Mouse (Mus musculus): ENCODE results near the gene Tril. TPM values are rescaled to one million over a fixed set of nuclear protein-coding genes. Genes with fewer than 3 reads are reported as not detected.

Gene Tril
- polyA plus RNA-seq, 1 experiment, result not detected

DNA sequence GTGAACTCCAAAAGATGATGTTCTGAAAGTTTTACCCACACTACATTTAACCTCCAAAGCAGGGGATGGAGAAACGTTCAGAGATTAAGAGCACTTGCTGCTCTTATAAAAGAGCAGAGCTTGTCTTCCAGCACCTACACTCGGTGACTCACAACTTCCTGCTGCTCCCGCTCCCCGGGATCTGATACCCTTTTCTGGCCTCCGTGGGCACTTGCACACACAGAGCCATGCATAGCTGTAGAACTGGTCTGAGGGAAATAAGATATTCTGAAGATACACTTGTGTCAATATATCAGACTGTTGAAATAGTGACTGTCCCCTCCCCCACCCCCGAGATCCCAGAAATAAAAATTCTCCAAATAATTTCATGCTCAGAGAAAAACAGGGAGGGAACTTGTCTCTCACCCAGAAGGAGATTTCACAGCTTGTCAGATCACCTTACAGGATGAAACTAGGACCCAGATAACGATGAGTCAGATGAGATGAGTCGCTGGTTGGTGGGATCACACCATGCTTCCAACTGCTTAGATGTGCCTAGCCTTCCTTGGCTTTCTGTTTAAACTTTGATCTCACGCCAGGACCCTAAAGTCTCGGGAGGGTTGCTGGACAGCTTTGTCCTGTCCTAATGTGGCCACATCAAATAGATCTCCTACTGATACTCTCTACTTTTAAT is 54.3 kb downstream of the Tril start:
- TF ChIP-seq POLR2A (IDR thresholded peaks at IDR 0.05; ENCODE audit: borderline replicate concordance, low read depth, low read length), result no peak
- TF ChIP-seq CTCF (IDR thresholded peaks at IDR 0.05; ENCODE audit: low read depth, low read length), result no peak
- peaks cover 15% of the 10 kb centered on the region for H3K4me1 ChIP-seq (ENCODE audit: control insufficient read depth, insufficient read depth, low read length)
- H3K4me3 ChIP-seq (ENCODE audit: insufficient read depth, low read length), result no peak overlapping the region
- no peak overlapping the region for H3K27ac ChIP-seq (ENCODE audit: insufficient read depth, low read depth, low read length)

DNA sequence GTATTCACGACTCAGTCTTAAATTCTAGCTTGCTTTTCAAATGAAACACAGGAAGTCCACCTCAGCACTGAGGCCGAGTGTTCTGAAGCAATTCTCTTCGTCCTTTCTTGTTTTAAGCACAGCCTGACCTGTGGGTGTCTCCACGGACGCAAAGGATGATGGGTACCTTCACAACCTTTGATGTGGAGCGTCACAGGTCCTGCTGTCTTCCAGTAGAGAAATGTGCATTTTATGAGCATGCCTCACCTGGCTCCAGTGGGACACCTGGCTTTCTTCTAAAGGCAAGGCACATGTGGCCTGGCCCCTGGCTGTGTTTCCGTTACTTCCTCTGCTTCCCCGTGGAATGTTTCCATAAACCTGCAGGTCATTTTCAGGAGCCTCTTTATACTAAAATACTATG is 54.9 kb downstream of the Tril start:
- H3K4me3 ChIP-seq (ENCODE audit: insufficient read depth, low read length), result no peak overlapping the region
- TF ChIP-seq POLR2A (IDR thresholded peaks at IDR 0.05; ENCODE audit: borderline replicate concordance, low read depth, low read length) (no peak), CTCF (IDR thresholded peaks at IDR 0.05; ENCODE audit: low read depth, low read length) (no peak)
- peaks cover 21% of the 10 kb centered on the region for H3K4me1 ChIP-seq (ENCODE audit: control insufficient read depth, insufficient read depth, low read length)
- H3K27ac ChIP-seq (ENCODE audit: insufficient read depth, low read depth, low read length), result no peak overlapping the region

Other genes with a start within 250 kb of the Tril start
- not detected in 2 replicates for gene Cpvl, start 157.8 kb upstream of the Tril start, polyA plus RNA-seq (2012; ENCODE audit: insufficient read depth, insufficient read length, missing spikeins)
- gene Chn2, start 218.7 kb upstream of the Tril start, polyA plus RNA-seq (2012; ENCODE audit: insufficient read depth, insufficient read length, missing spikeins), result 8.0 and 9.5 TPM in 2 replicates